Mouse (Mus musculus) leukemia stem cell, adult 10-12 weeks (primary cell): ENCODE measurements around the gene Nicn1. TPM values are rescaled to one million over a fixed set of nuclear protein-coding genes. Genes with fewer than 3 reads are reported as not detected.

Source experiments
- polyA plus RNA-seq: library from polyadenylated mRNA; stranded (reverse); fragments of >175 nt; gene quantifications from 2 replicates; pipeline ENCODE4 v1.2.3, GENCODE M21; 2012; ENCODE audit warnings: low replicate concordance

The Nicn1 gene
- polyA plus RNA-seq: 0.14 TPM in 2 replicates

GRCm38 (mm10) chr9:108290016-108290750 is at the start of gene Nicn1:
Nicn1 (plus strand) TSS chr9:108290429.

GRCm38 (mm10) chr9:108263690-108264190 is 26.5 kb upstream of the Nicn1 start, which contains the start of gene Dag1:
Dag1 (minus strand) TSS chr9:108263958.

GRCm38 (mm10) chr9:108296453-108297355 is 6.5 kb downstream of the Nicn1 start, which contains the start of gene Amt:
Amt (plus strand) TSS chr9:108296853.

GRCm38 (mm10) chr9:108305629-108306520 is 15.6 kb downstream of the Nicn1 start, which contains the start of the genes Rhoa and Tcta:
Rhoa (plus strand) TSS chr9:108306129.
Tcta (minus strand) TSS chr9:108306160.

GRCm38 (mm10) chr9:108338886-108339781 is 48.9 kb downstream of the Nicn1 start, which contains the start of gene Gpx1:
Gpx1 (plus strand) TSS chr9:108338903.

Other genes starting within 250 kb of the Nicn1 start
- gene Gmppb, start 241.2 kb upstream of the Nicn1 start, polyA plus RNA-seq: 2.6 and 31.6 TPM in 2 replicates
- 0.14 and 1.2 TPM in 2 replicates for gene Amigo3, start 237.3 kb upstream of the Nicn1 start, polyA plus RNA-seq
- 8.1 and 8.2 TPM in 2 replicates for gene Mst1, start 210.0 kb upstream of the Nicn1 start, polyA plus RNA-seq
- 173 and 722 TPM in 2 replicates for gene Rnf123, start 207.1 kb upstream of the Nicn1 start, polyA plus RNA-seq
- 69.6 and 170 TPM in 2 replicates for gene Apeh, start 195.8 kb upstream of the Nicn1 start, polyA plus RNA-seq
- gene Bsn, start 100.0 kb upstream of the Nicn1 start, polyA plus RNA-seq: 1.0 and 3.3 TPM in 2 replicates
- 10.5 and 13.6 TPM in 2 replicates for gene Dag1, start 26.5 kb upstream of the Nicn1 start, polyA plus RNA-seq
- gene Amt, start 6.4 kb downstream of the Nicn1 start, polyA plus RNA-seq: not detected in 2 replicates
- gene Rhoa, start 15.7 kb downstream of the Nicn1 start, polyA plus RNA-seq: 53.2 and 101 TPM in 2 replicates
- gene Tcta, start 15.7 kb downstream of the Nicn1 start, polyA plus RNA-seq: 1.6 and 3.6 TPM in 2 replicates
- 197 and 287 TPM in 2 replicates for gene Gpx1, start 48.5 kb downstream of the Nicn1 start, polyA plus RNA-seq
- 10.2 and 101 TPM in 2 replicates for gene Usp4, start 57.4 kb downstream of the Nicn1 start, polyA plus RNA-seq
- gene 1700102P08Rik, start 102.4 kb downstream of the Nicn1 start, polyA plus RNA-seq: 4.5 and 5.6 TPM in 2 replicates
- 0.08 TPM in 1 of 2 replicates, not detected in the other for gene Ccdc36, start 138.1 kb downstream of the Nicn1 start, polyA plus RNA-seq
- not detected in 2 replicates for gene BC048562, start 146.1 kb downstream of the Nicn1 start, polyA plus RNA-seq
- gene Ccdc71, start 170.1 kb downstream of the Nicn1 start, polyA plus RNA-seq: 9.8 and 21.0 TPM in 2 replicates
- gene Klhdc8b, start 171.2 kb downstream of the Nicn1 start, polyA plus RNA-seq: 52.5 and 54.2 TPM in 2 replicates
- 1.3 and 3.0 TPM in 2 replicates for gene Lamb2, start 189.3 kb downstream of the Nicn1 start, polyA plus RNA-seq
- 106 and 149 TPM in 2 replicates for gene Usp19, start 200.2 kb downstream of the Nicn1 start, polyA plus RNA-seq
- gene Qars, start 217.3 kb downstream of the Nicn1 start, polyA plus RNA-seq: 32.3 and 117 TPM in 2 replicates
- 36.4 and 112 TPM in 2 replicates for gene Qrich1, start 226.4 kb downstream of the Nicn1 start, polyA plus RNA-seq